Mouse (Mus musculus) liver, postnatal 0 days (tissue): ENCODE measurements at regions not wholly inside any gene's neighbourhood (a gene's known extent, or its start where the extent isn't known, plus 50 kb on each side); places are given as distances from the start of the nearest gene placed in this dataset.

Experiments used
- ATAC-seq: fragments of 200-750 bp; cut with Nextera tagmentation; 2 replicates; pipeline ENCODE4 v1.8.0; 2017; ENCODE audit warnings: mild to moderate bottlenecking, moderate library complexity
- DNase-seq: peaks from one replicate; pipeline ENCODE4 v3.0.0-alpha.2; 2016
- H3K27ac ChIP-seq: fragments of 300-500 bp; sonication (generic); 2 replicates; pipeline ENCODE4 v1.5.1; 2014; ENCODE audit warnings: antibody characterized with exemption, moderate library complexity, mild to moderate bottlenecking, low read depth
- H3K27me3 ChIP-seq: fragments of 300-500 bp; sonication (generic); 2 replicates; pipeline ENCODE4 v1.6.1; 2014; ENCODE audit warnings: low read length, control low read depth, mixed read lengths; ENCODE audit not compliant: insufficient read depth
- H3K36me3 ChIP-seq: fragments of 300-500 bp; sonication (generic); replicated peaks from 2 replicates; pipeline ENCODE4 v1.6.1; 2014; ENCODE audit warnings: mild to moderate bottlenecking, control low read depth, low read length, moderate library complexity, mixed read lengths; ENCODE audit not compliant: insufficient read depth
- H3K4me1 ChIP-seq: fragments of 300-500 bp; sonication (generic); 2 replicates; pipeline ENCODE4 v1.6.1; 2014; ENCODE audit warnings: antibody characterized with exemption, mild to moderate bottlenecking, control low read depth; ENCODE audit not compliant: insufficient read depth
- H3K4me2 ChIP-seq: fragments of 300-500 bp; sonication (generic); 2 replicates; pipeline ENCODE4 v1.6.1; 2014; ENCODE audit warnings: low read depth, mild to moderate bottlenecking, low read length, moderate library complexity, mixed read lengths
- H3K4me3 ChIP-seq: fragments of 300-500 bp; sonication (generic); 2 replicates; pipeline ENCODE4 v1.5.1; 2014; ENCODE audit warnings: low read depth, low read length
- H3K9ac ChIP-seq: fragments of 300-500 bp; sonication (generic); replicated peaks from 2 replicates; pipeline ENCODE4 v1.6.1; 2014; ENCODE audit warnings: mild to moderate bottlenecking, moderate library complexity
- H3K9me3 ChIP-seq: fragments of 300-500 bp; sonication (generic); 2 replicates; pipeline ENCODE4 v1.6.1; 2016; ENCODE audit warnings: mild to moderate bottlenecking, control low read depth, low read length, mixed read lengths
- CTCF ChIP-seq: sonication (generic); IDR thresholded peaks from 2 replicates; pipeline ENCODE4 v1.5.1; 2016; ENCODE audit warnings: antibody characterized with exemption, low read depth
- EP300 ChIP-seq: IDR thresholded peaks from 2 replicates; pipeline ENCODE4 v1.6.1; 2016; ENCODE audit warnings: antibody characterized with exemption, low read depth, mild to moderate bottlenecking
- WGBS: fragments of 180-500 bp; shearing (Covaris S2); extraction: QIAGEN DNeasy Blood & Tissue Kit; methylation state at CpG from one replicate; pipeline ENCODE4 v1.1.7; 2014; ENCODE audit not compliant: insufficient replicate concordance; 5-methylcytosine and 5-hydroxymethylcytosine counted together

DNA sequence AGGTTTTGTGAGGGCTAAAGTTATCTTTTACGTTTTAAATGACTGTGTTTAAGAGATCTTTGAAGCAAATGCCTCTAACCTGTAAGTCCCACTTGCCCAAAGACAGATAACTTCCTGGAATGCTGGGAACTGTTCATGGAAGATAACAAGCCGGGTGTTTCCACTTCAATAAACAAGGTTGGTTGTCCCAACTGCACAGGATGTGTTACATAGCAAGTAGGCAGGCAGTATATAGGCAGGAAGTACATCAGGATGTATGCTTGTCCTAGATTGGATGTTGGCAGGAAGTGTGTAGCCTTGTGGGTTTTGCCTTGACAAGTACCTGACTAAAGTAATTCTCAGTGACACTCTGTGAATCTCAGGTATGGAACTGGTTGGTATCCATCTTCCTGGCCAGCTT, 90.7 kb upstream of the Fggy start:
- Histone ChIP-seq H3K27me3 (no peaks in the 10 kb centered on the region), H3K4me3 (no peak overlapping the region), H3K9ac (no peak overlapping the region), H3K9me3 (no peaks in the 10 kb centered on the region), H3K4me1 (no peaks in the 10 kb centered on the region), H3K27ac (no peak overlapping the region), H3K4me2 (no peak overlapping the region), H3K36me3 (no peaks in the 10 kb centered on the region)
- DNase-seq (no peak), ATAC-seq (peak; percentile 47; the same call in 1 of the 2 replicates)
- 19% methylated on average over 2 of the region's 2 CpGs for WGBS
- no peak for TF ChIP-seq CTCF
- peak; percentile 75 for TF ChIP-seq EP300

DNA sequence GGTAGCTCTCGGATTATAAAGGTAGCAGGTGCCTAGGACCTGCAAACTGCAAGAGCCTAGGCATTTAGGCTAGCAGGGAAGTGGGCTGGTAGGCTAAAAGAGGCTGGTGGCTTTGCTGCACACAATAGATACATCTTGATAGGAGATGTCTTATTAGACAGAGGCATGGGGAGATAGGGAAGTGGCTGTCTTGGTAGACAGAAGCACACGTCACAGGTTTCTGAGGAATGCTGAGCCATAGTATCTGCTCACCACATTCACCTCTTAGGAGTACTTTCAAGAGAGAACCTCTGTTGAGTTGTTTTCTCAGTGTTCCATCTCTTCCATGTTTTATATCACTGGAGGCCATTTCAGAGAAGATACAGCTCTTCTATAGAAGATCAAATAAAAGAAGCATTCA, 89.8 kb upstream of the Fggy start:
- no peak overlapping the region for H3K4me3 ChIP-seq
- H3K9ac ChIP-seq, result no peak overlapping the region
- H3K4me1 ChIP-seq, result no peaks in the 10 kb centered on the region
- no peaks in the 10 kb centered on the region for H3K27me3 ChIP-seq
- no peak for TF ChIP-seq EP300
- ATAC-seq (no peak), DNase-seq (no peak)
- no peaks in the 10 kb centered on the region for H3K9me3 ChIP-seq
- WGBS, result 54% methylated on average over 2 of the region's 2 CpGs
- no peak overlapping the region for H3K27ac ChIP-seq
- no peak overlapping the region for H3K4me2 ChIP-seq
- no peaks in the 10 kb centered on the region for H3K36me3 ChIP-seq

DNA sequence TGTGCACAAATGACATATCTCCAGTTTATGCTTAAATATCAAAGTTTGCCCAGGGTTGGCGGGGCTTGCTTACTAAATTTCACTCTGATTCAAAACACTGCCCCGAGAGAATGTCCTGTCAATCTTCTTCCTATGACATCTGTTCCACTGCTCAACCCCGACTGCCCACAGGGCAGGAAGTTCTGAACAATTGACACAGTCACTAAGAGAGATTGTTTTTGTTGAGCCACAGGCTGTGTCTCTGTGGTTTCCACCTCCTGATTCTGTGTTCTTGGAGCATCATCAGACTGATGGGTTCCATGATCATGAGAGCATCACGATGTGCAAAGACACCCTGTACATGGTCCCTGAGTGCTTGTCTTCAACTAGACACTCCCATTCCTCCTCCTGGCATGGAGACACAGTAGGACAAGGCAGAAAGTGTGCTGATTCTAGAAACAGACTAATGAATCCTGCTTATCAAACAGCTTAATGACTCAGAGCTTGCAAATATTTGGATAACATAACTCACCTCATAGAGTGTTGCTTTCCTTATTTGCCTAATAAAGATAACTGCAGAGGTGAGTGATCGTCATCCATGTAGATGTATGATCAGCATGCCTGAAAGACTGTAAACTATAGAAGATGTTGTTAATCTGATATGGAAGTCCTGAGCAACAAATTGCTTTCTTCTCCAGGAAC, 82.4 kb upstream of the Fggy start:
- H3K27ac ChIP-seq, result no peak overlapping the region
- H3K4me3 ChIP-seq, result no peak overlapping the region
- TF ChIP-seq CTCF, result no peak
- no peak for TF ChIP-seq EP300
- DNase-seq (no peak), ATAC-seq (no peak)
- H3K9ac ChIP-seq, result no peak overlapping the region
- WGBS, result 42% methylated on average over 5 of the region's 5 CpGs
- H3K4me2 ChIP-seq, result no peak overlapping the region
- no peaks in the 10 kb centered on the region for H3K27me3 ChIP-seq
- H3K36me3 ChIP-seq, result no peaks in the 10 kb centered on the region
- H3K9me3 ChIP-seq, result no peaks in the 10 kb centered on the region
- H3K4me1 ChIP-seq, result no peaks in the 10 kb centered on the region

DNA sequence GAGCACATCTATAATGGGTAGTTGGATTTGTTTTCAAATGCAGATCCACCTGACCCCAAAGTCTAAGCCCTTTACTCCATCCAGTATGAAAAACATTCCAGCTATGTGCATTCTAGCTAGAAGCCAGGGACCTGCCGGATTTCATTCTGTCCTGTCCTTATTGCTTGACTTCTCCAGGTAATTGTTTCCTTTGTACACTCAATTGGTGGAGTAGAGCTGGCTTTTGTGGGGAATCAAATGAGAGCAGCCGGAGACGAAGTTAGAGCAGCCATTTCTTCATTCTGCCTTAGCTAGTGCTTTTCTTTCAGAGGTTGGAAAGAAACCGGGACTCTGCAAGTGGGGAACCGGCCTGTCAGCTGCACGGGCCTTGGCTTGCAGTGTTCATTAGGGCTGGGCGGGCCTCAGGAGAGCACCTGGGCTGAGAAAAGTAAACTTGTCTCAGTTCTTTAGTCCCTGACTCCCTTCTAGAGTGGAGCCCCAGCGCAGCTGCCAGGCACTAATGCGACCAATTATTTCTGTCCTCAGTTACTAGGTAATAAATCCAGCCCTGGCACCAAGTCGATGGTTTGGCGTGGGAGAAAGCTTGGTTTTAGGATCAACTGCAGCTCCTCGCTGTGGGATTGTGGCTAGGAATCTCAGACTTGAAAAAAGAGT, 81.1 kb upstream of the Fggy start:
- no peak overlapping the region for H3K4me2 ChIP-seq
- no peaks in the 10 kb centered on the region for H3K4me1 ChIP-seq
- no peaks in the 10 kb centered on the region for H3K9me3 ChIP-seq
- H3K27me3 ChIP-seq, result no peaks in the 10 kb centered on the region
- H3K9ac ChIP-seq, result no peak overlapping the region
- 75% methylated on average over 12 of the region's 12 CpGs for WGBS
- TF ChIP-seq EP300, result no peak
- TF ChIP-seq CTCF, result no peak
- ATAC-seq, result no peak
- no peak for DNase-seq
- no peaks in the 10 kb centered on the region for H3K36me3 ChIP-seq
- H3K27ac ChIP-seq, result no peak overlapping the region
- H3K4me3 ChIP-seq, result no peak overlapping the region

DNA sequence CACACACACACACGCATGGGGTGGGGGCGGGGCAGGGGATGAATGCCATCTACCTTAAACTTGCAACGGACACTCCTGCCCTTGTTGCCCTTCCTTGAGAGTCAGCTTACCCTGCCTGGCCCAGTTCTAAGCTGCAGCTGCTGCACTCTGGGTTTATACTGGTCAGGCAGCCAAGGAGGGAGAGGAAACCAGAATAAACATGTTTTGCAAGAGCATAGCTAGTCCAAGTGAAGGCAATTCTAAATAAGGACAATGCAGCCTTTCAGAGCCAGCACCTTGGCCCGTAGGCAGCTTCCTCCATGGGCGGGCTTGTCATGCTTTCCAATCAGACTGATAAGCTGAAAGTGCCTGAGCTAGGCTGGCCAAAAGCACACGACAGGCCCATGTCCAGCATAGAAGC, 73.7 kb upstream of the Fggy start:
- DNase-seq, result no peak
- WGBS, result 54% methylated on average over 6 of the region's 6 CpGs
- Histone ChIP-seq H3K4me1 (peaks cover 13% of the 10 kb centered on the region), H3K36me3 (no peaks in the 10 kb centered on the region), H3K4me3 (no peak overlapping the region), H3K9ac (no peak overlapping the region), H3K4me2 (no peak overlapping the region), H3K9me3 (no peaks in the 10 kb centered on the region), H3K27ac (no peak overlapping the region), H3K27me3 (no peaks in the 10 kb centered on the region)
- ATAC-seq, result no peak
- no peak for TF ChIP-seq CTCF
- no peak for TF ChIP-seq EP300

DNA sequence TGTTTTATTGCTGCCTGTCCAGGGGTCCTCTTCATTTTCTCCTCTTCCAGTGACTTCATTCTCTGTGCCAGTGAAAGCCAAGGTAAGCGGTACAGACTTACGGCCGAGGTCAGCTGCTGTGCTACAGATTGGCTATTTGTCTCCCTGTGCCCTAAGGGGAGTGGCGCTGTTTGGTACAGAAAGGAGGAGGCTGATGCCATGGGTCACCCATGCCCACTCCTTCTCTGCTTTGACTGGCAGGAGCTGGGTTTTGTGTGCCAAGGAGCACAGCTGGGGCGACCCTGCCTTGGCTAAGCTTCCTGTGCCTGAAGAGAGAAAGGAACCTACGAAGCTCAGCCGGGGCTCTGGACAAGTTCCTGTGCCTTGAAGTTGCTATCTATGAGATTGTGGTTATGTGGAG, 70.0 kb upstream of the Fggy start:
- H3K4me2 ChIP-seq, result peak overlapping the region; percentile 39
- H3K4me1 ChIP-seq, result peaks cover 13% of the 10 kb centered on the region
- no peak overlapping the region; the same call in 1 of the 2 replicates for H3K4me3 ChIP-seq
- TF ChIP-seq EP300 (no peak), CTCF (no peak)
- H3K36me3 ChIP-seq, result no peaks in the 10 kb centered on the region
- no peak overlapping the region for H3K9ac ChIP-seq
- WGBS, result 44% methylated on average over 7 of the region's 7 CpGs
- DNase-seq, result peak; percentile 16
- peak; percentile 61 for ATAC-seq
- H3K27ac ChIP-seq, result peak overlapping the region; percentile 84
- no peaks in the 10 kb centered on the region for H3K9me3 ChIP-seq
- H3K27me3 ChIP-seq, result no peaks in the 10 kb centered on the region

DNA sequence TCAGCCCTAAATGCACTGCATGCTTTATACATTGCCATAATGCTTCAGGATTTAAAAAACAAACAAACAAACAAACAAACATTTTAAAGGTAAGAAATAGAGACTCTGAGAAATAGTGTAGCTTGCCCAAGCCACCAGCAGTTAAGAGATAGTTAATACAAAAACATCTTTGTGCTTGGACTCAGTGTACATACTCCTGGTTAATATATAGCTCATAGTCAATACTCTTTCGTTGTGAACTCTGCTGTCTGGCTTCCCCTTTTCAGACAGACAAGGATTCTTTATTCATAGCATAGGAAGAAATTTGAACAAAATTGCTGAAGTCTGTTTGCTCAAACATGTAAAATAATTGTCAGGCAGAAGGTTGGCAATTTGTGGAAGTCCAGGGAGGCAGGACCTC, 69.3 kb upstream of the Fggy start:
- Histone ChIP-seq H3K27ac (peak overlapping the region; percentile 84), H3K9me3 (no peaks in the 10 kb centered on the region), H3K4me3 (no peak overlapping the region), H3K4me2 (no peak overlapping the region), H3K36me3 (no peaks in the 10 kb centered on the region), H3K9ac (no peak overlapping the region), H3K27me3 (no peaks in the 10 kb centered on the region), H3K4me1 (peaks cover 13% of the 10 kb centered on the region)
- ATAC-seq (peak; percentile 67), DNase-seq (no peak)
- WGBS, result 17% methylated on average over 1 of the region's 1 CpGs
- TF ChIP-seq EP300 (no peak), CTCF (no peak)
